Mouse (Mus musculus): ENCODE data around the gene Prr5.

DNA sequence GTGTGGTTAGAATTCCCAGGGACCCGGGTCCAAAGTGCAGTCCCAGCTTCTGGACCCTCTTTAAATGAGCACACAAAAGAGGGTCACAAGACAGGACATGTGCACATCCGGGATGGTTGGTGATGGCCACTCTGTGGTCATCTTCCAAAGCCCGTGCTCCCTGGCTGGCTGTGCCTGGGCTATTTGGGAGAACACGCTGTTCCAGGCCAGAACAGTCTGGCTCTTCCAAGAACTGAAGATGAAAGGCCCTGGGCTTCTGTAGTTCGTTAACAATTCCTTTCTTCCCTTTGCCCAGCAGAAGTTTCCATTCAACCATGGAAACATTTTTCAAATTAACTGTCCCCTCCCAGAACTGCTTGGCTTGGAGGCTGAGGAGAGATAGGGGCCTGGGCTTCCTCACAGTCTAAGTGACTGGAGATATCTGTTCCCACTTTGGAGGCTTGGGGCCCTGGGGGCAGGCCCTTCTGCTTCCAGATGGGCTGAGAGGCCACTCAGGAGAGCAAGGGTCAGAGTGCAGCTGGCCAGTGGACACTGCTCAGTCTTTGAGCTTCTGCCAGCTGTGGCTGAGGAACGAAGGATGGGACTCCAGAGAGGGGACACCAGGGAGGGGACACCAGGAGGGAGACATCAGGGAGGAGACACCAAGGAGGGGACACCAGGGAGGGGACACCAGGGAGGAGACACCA lies 29.8 kb upstream of the Prr5 start:
- TF ChIP-seq CTCF (IDR thresholded peaks at IDR 0.05; ENCODE audit: low read depth) (no peak), EP300 (optimal IDR thresholded peaks at IDR 0.05) (peak; percentile 95)
